Mouse (Mus musculus) olfactory bulb, adult 2 months (tissue): ENCODE measurements around the gene Azin2. TPM values are rescaled to one million over a fixed set of nuclear protein-coding genes. Genes with fewer than 3 reads are reported as not detected.

Experiments
- H3K27ac ChIP-seq: fragments of 200-500 bp; 2 replicates; pipeline ENCODE4 v1.5.1; 2012; ENCODE audit warnings: low read depth, low read length; ENCODE audit not compliant: insufficient read depth
- H3K4me1 ChIP-seq: fragments of 200-500 bp; 2 replicates; pipeline ENCODE4 v1.6.1; 2012; ENCODE audit warnings: low read length; ENCODE audit not compliant: control insufficient read depth, insufficient read depth
- H3K4me3 ChIP-seq: fragments of 200-500 bp; 2 replicates; pipeline ENCODE4 v1.5.1; 2012; ENCODE audit warnings: mild to moderate bottlenecking, low read depth, low read length, moderate library complexity; ENCODE audit not compliant: insufficient read depth
- CTCF ChIP-seq: fragments of 200-500 bp; IDR thresholded peaks from 2 replicates; pipeline ENCODE4 v1.5.1; 2012; ENCODE audit warnings: low read depth, mild to moderate bottlenecking, low read length, moderate library complexity; ENCODE audit not compliant: insufficient read depth
- POLR2A ChIP-seq: fragments of 200-500 bp; IDR thresholded peaks from 2 replicates; pipeline ENCODE4 v1.6.1; 2012; ENCODE audit warnings: mild to moderate bottlenecking, low read depth, low read length, moderate library complexity; ENCODE audit not compliant: insufficient read depth
- WGBS: fragments of 180-500 bp; shearing (Covaris S2); methylation state at CpG from one replicate; pipeline ENCODE4 v1.1.7; 2018; 5-methylcytosine and 5-hydroxymethylcytosine counted together
- polyA plus RNA-seq: library from polyadenylated mRNA; stranded (reverse); fragments of >200 nt; gene quantifications from 2 replicates; pipeline ENCODE4 v1.2.4, GENCODE M21; 2012; ENCODE audit warnings: low replicate concordance; ENCODE audit not compliant: missing spikeins, insufficient read depth, insufficient read length

Azin2 gene
- polyA plus RNA-seq, 1 experiment = not detected

DNA sequence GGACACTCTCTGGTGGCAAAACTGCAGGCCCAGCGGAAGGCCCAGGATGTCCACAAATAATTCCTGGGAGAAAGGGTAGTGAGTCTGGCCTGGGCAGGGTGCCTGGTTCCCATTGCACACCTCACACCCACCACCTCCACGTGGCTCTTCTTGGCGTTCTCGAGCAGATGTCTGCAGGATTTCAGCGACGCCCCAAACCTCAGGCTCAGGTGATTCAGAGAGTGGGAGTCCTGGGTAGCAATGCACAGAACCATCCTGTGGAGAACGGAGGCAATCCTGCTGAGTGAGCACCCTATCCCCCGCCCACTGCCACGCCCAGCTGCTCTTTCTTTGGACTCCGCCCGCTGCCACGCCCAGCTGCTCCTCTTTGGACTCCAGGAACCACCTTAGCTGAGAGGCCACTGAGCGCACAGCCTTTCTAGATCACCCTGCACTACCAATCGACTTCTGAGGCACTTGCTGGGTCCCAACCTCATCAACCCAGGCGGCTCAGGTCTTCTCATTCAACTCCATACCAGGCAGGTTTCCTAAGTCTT is 12.7 kb downstream of the Azin2 start:
- peaks cover 14% of the 10 kb centered on the region for H3K4me1 ChIP-seq
- TF ChIP-seq CTCF = no peak
- no peak for TF ChIP-seq POLR2A
- no peak overlapping the region for H3K27ac ChIP-seq
- 61% methylated on average over 15 of the region's 15 CpGs for WGBS
- H3K4me3 ChIP-seq = no peak overlapping the region

DNA sequence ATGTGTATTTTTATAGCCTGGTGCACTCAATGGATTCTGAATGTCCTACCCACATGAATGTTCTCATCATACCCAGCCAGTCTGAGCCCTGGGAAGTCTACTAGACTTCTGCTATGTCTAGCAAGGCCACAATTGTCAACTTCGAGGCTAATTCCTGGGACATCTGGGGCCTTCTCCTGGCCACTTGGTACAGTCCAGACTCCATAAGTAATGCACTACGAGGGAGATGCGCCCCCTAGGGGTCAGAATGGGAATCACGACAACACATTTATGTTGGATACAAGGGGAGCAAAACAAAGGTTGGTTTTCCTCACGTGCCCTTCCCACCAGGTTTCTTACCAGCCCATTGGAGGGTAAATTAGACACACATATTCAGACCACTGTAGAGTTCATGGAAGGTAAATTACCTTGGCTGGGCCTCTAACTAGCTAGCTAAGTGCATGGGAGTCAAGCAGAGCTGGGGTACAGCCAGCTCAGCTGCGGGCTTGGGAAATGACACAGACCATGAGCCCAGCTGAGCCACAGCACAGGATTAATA is 14.0 kb downstream of the Azin2 start:
- WGBS = 29% methylated on average over 6 of the region's 6 CpGs
- H3K27ac ChIP-seq = no peak overlapping the region
- no peak overlapping the region for H3K4me3 ChIP-seq
- H3K4me1 ChIP-seq = peaks cover 14% of the 10 kb centered on the region
- TF ChIP-seq POLR2A (no peak), CTCF (peak; percentile 47; the same call in 1 of the 2 replicates)

DNA sequence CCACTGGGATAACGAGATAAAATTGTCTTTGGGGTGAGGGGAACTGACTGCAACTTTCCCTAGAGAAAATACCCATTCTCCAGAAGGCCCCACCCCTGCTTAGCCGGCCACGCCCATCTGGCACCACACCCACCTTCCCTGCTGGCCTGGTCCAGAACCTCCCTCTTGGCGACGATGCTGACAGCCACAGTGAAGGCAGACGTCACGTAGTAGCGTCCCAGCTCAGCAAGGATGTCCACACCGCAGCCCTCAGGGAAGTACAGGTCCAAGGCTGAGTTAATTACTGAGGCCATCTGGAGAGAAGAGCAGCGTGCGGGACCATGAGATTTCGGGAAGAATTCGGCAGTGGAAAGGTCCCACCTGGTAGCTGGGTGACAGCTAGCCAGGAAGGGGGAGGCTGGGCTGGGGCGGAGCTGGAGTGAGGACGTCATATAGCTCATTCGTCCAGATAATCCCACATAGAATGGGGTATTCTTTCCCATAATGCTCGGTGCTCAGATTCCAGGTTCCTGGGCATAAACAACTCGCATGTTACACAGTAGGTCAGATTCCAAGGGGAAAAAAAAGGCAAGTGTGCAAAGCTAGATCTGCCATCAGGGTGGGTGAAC is 14.8 kb downstream of the Azin2 start:
- Histone ChIP-seq H3K27ac (no peak overlapping the region), H3K4me3 (no peak overlapping the region), H3K4me1 (peaks cover 14% of the 10 kb centered on the region)
- TF ChIP-seq POLR2A (no peak), CTCF (no peak)
- WGBS = 33% methylated on average over 18 of the region's 18 CpGs

- no peak overlapping the region for H3K27ac ChIP-seq
- no peak overlapping the region for H3K4me3 ChIP-seq
- no peak for TF ChIP-seq POLR2A
- TF ChIP-seq CTCF = no peak
- H3K4me1 ChIP-seq = peaks cover 14% of the 10 kb centered on the region
- 91% methylated on average over 9 of the region's 9 CpGs for WGBS
Observed at GRCm38 (mm10) chr4:128946736-128947135, 15.5 kb downstream of the Azin2 start.

DNA sequence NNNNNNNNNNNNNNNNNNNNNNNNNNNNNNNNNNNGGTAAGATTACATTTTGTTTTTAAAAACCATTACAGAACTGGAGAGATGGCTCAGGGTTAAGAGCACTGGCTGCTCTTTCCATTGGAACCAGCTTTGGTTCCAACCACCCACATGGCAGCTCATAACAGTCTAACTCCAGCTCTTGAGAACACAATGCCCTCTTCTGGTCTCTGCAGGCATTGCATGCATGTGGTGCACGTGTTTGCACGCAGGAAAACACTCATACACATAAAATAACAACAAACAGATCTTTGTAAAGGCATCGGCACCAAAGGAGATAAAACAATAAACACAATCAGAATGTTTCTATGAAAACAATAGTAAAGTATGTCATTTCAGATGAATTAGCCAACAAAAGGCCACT is 19.9 kb downstream of the Azin2 start:
- H3K27ac ChIP-seq = no peak overlapping the region
- H3K4me1 ChIP-seq = peaks cover under 1% of the 10 kb centered on the region; the same call in 1 of the 2 replicates
- TF ChIP-seq CTCF (no peak), POLR2A (no peak)
- 62% methylated on average over 3 of the region's 3 CpGs for WGBS
- no peak overlapping the region for H3K4me3 ChIP-seq

GRCm38 (mm10) chr4:128935595-128935994 is 26.6 kb downstream of the Azin2 start:
- Histone ChIP-seq H3K27ac (no peak overlapping the region), H3K4me1 (no peaks in the 10 kb centered on the region), H3K4me3 (no peak overlapping the region)
- WGBS = 53% methylated on average over 5 of the region's 5 CpGs
- TF ChIP-seq CTCF = no peak
- no peak for TF ChIP-seq POLR2A

DNA sequence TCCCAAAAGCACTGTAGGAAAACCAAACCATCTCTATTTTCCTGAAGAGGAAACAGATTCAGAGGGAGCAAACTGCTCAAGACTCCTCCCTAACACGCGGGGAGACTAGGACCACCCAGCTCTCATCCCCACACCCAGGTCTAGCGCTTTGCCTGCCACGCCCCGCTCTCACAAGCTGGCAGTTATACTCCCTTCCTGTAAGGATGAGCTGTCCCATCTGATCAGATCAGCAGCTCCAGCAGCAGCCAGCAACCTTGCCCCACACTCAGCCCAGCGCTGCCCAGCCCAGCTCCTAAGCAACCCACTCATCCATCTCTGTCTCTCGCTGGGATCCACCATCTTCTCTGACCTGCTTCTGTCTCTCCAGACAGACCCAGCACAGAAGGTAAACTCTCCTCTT is 29.5 kb downstream of the Azin2 start:
- 84% methylated on average over 7 of the region's 7 CpGs for WGBS

GRCm38 (mm10) chr4:128924841-128925606 is 37.2 kb downstream of the Azin2 start:
- Histone ChIP-seq H3K27ac (peak overlapping the region; percentile 59), H3K4me3 (peak overlapping the region; percentile 48), H3K4me1 (peaks cover 5% of the 10 kb centered on the region)
- WGBS = 12% methylated on average over 36 of the region's 36 CpGs
- peak; percentile 73; the same call in 1 of the 2 replicates for TF ChIP-seq POLR2A
- TF ChIP-seq CTCF = peak; percentile 70

More for the DNA sequence above, 29.5 kb downstream of the Azin2 start:
- TF ChIP-seq POLR2A (no peak), CTCF (no peak)
- H3K27ac ChIP-seq = no peak overlapping the region
- no peak overlapping the region for H3K4me3 ChIP-seq
- no peaks in the 10 kb centered on the region for H3K4me1 ChIP-seq

- Histone ChIP-seq H3K4me3 (no peak overlapping the region), H3K27ac (peak overlapping the region; percentile 80), H3K4me1 (peaks cover 11% of the 10 kb centered on the region)
- TF ChIP-seq POLR2A = no peak
- TF ChIP-seq CTCF = no peak
- 71% methylated on average over 3 of the region's 3 CpGs for WGBS
Observed at GRCm38 (mm10) chr4:128923603-128924002, 38.6 kb downstream of the Azin2 start.
